Mouse (Mus musculus): Measurements from ENCODE around the gene Ints14. TPM values are rescaled to one million over a fixed set of nuclear protein-coding genes. Genes with fewer than 3 reads are reported as not detected.

Ints14 gene
- polyA plus RNA-seq, 1 experiment = 16.5 TPM

DNA sequence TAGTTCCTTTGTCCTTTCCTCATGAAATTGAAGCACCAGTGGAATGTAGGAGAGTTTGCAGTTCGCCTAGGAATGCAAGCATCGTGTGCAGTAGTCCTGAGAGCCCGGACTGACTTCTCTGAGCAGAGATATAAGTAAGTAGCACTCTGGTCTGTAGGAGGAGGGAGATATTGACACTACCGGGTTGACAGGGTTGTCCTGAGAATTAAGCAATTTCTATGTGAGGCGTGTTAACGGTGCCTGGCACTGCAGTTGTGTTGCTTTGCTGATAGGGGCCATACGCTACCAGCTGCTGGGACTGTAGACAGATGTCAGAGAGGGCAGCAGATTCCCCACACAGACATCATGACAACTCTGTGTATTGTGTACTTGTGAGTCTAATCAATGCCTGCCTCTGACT, 7.5 kb upstream of the Ints14 start:
- Histone ChIP-seq H3K36me3 (ENCODE audit: control insufficient read depth, insufficient read depth, low read length) (no peaks in the 10 kb centered on the region), H3K4me3 (ENCODE audit: insufficient read depth, low read depth, low read length) (no peak overlapping the region), H3K4me1 (ENCODE audit: control insufficient read depth, insufficient read depth, low read length) (no peaks in the 10 kb centered on the region), H3K27ac (ENCODE audit: insufficient read depth, low read depth, low read length) (no peak overlapping the region), H3K27me3 (replicated peaks; ENCODE audit: control insufficient read depth, insufficient read depth, low read length) (no peaks in the 10 kb centered on the region)
- no peak for TF ChIP-seq CTCF (conservative IDR thresholded peaks at IDR 0.05; ENCODE audit: insufficient read depth, insufficient read length, low read depth, low read length)
- no peak for TF ChIP-seq POLR2A (IDR thresholded peaks at IDR 0.05; ENCODE audit: low read depth, low read length)
- no peak for DNase-seq
- 71% methylated on average over 7 of the region's 7 CpGs for WGBS

- no peak overlapping the region for H3K4me3 ChIP-seq (ENCODE audit: insufficient read depth, low read depth, low read length)
- 27% methylated on average over 12 of the region's 12 CpGs for WGBS
- DNase-seq = peak; percentile 19
- no peaks in the 10 kb centered on the region for H3K27me3 ChIP-seq (replicated peaks; ENCODE audit: control insufficient read depth, insufficient read depth, low read length)
- no peaks in the 10 kb centered on the region; the same call in 1 of the 2 replicates for H3K4me1 ChIP-seq (ENCODE audit: control insufficient read depth, insufficient read depth, low read length)
- no peak for TF ChIP-seq CTCF (conservative IDR thresholded peaks at IDR 0.05; ENCODE audit: insufficient read depth, insufficient read length, low read depth, low read length)
- TF ChIP-seq POLR2A (IDR thresholded peaks at IDR 0.05; ENCODE audit: low read depth, low read length) = no peak
- H3K27ac ChIP-seq (ENCODE audit: insufficient read depth, low read depth, low read length) = no peak overlapping the region
- H3K36me3 ChIP-seq (ENCODE audit: control insufficient read depth, insufficient read depth, low read length) = no peaks in the 10 kb centered on the region
Measured at GRCm38 (mm10) chr9:64956337-64956736, 4.4 kb upstream of the Ints14 start.

GRCm38 (mm10) chr9:64957276-64957675, 3.4 kb upstream of the Ints14 start:
- WGBS = 94% methylated on average over 3 of the region's 3 CpGs

GRCm38 (mm10) chr9:64960978-64961320, 244 bp downstream of the Ints14 start:
- peak overlapping the region; percentile 83 for H3K4me3 ChIP-seq (ENCODE audit: insufficient read depth, low read depth, low read length)
- H3K27ac ChIP-seq (ENCODE audit: insufficient read depth, low read depth, low read length) = peak overlapping the region; percentile 76
- peaks cover 6% of the 10 kb centered on the region for H3K4me1 ChIP-seq (ENCODE audit: control insufficient read depth, insufficient read depth, low read length)
- H3K27me3 ChIP-seq (replicated peaks; ENCODE audit: control insufficient read depth, insufficient read depth, low read length) = no peaks in the 10 kb centered on the region
- no peaks in the 10 kb centered on the region for H3K36me3 ChIP-seq (ENCODE audit: control insufficient read depth, insufficient read depth, low read length)
- TF ChIP-seq CTCF (conservative IDR thresholded peaks at IDR 0.05; ENCODE audit: insufficient read depth, insufficient read length, low read depth, low read length) (no peak), POLR2A (IDR thresholded peaks at IDR 0.05; ENCODE audit: low read depth, low read length) (no peak)
- DNase-seq = no peak
- WGBS = under 1% methylated on average over 17 of the region's 17 CpGs

More at GRCm38 (mm10) chr9:64957276-64957675, 3.4 kb upstream of the Ints14 start:
- Histone ChIP-seq H3K36me3 (ENCODE audit: control insufficient read depth, insufficient read depth, low read length) (no peaks in the 10 kb centered on the region), H3K27me3 (replicated peaks; ENCODE audit: control insufficient read depth, insufficient read depth, low read length) (no peaks in the 10 kb centered on the region), H3K4me1 (ENCODE audit: control insufficient read depth, insufficient read depth, low read length) (peaks cover 6% of the 10 kb centered on the region), H3K27ac (ENCODE audit: insufficient read depth, low read depth, low read length) (no peak overlapping the region), H3K4me3 (ENCODE audit: insufficient read depth, low read depth, low read length) (no peak overlapping the region)
- TF ChIP-seq CTCF (conservative IDR thresholded peaks at IDR 0.05; ENCODE audit: insufficient read depth, insufficient read length, low read depth, low read length) = no peak
- no peak for TF ChIP-seq POLR2A (IDR thresholded peaks at IDR 0.05; ENCODE audit: low read depth, low read length)
- no peak for DNase-seq

DNA sequence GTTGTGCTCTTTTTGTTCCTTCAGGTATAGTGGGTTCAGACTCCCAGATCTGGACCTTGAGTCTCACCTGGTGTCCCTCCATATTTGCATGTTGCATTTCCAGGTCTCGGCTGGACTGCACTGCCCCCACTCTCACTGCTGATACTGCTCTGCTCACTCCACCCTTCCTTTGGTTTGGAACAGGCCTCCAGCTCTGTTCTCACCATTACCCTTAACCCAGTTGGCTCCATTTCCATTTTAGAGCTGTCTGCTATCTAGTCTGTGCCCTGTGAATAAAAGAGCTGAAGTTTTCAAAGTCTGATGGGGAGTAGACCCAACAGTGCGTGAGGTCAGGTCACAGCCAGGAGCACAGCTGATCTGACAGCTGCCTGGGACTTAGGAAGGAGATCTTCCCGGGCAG, 19.8 kb downstream of the Ints14 start:
- TF ChIP-seq CTCF (conservative IDR thresholded peaks at IDR 0.05; ENCODE audit: insufficient read depth, insufficient read length, low read depth, low read length) = no peak
- no peak for TF ChIP-seq POLR2A (IDR thresholded peaks at IDR 0.05; ENCODE audit: low read depth, low read length)
- Histone ChIP-seq H3K27me3 (replicated peaks; ENCODE audit: control insufficient read depth, insufficient read depth, low read length) (no peaks in the 10 kb centered on the region), H3K27ac (ENCODE audit: insufficient read depth, low read depth, low read length) (no peak overlapping the region), H3K4me1 (ENCODE audit: control insufficient read depth, insufficient read depth, low read length) (no peaks in the 10 kb centered on the region), H3K36me3 (ENCODE audit: control insufficient read depth, insufficient read depth, low read length) (peaks cover 7% of the 10 kb centered on the region), H3K4me3 (ENCODE audit: insufficient read depth, low read depth, low read length) (no peak overlapping the region)
- DNase-seq = peak; percentile 10
- 48% methylated on average over 3 of the region's 3 CpGs for WGBS

- TF ChIP-seq POLR2A (IDR thresholded peaks at IDR 0.05; ENCODE audit: low read depth, low read length) = no peak
- no peak for TF ChIP-seq CTCF (conservative IDR thresholded peaks at IDR 0.05; ENCODE audit: insufficient read depth, insufficient read length, low read depth, low read length)
- Histone ChIP-seq H3K4me1 (ENCODE audit: control insufficient read depth, insufficient read depth, low read length) (no peaks in the 10 kb centered on the region), H3K36me3 (ENCODE audit: control insufficient read depth, insufficient read depth, low read length) (peaks cover 6% of the 10 kb centered on the region), H3K27me3 (replicated peaks; ENCODE audit: control insufficient read depth, insufficient read depth, low read length) (no peaks in the 10 kb centered on the region), H3K4me3 (ENCODE audit: insufficient read depth, low read depth, low read length) (no peak overlapping the region), H3K27ac (ENCODE audit: insufficient read depth, low read depth, low read length) (no peak overlapping the region)
- 51% methylated on average over 1 of the region's 1 CpGs for WGBS
- no peak for DNase-seq
Measured at GRCm38 (mm10) chr9:64981904-64982303, 21.2 kb downstream of the Ints14 start.

DNA sequence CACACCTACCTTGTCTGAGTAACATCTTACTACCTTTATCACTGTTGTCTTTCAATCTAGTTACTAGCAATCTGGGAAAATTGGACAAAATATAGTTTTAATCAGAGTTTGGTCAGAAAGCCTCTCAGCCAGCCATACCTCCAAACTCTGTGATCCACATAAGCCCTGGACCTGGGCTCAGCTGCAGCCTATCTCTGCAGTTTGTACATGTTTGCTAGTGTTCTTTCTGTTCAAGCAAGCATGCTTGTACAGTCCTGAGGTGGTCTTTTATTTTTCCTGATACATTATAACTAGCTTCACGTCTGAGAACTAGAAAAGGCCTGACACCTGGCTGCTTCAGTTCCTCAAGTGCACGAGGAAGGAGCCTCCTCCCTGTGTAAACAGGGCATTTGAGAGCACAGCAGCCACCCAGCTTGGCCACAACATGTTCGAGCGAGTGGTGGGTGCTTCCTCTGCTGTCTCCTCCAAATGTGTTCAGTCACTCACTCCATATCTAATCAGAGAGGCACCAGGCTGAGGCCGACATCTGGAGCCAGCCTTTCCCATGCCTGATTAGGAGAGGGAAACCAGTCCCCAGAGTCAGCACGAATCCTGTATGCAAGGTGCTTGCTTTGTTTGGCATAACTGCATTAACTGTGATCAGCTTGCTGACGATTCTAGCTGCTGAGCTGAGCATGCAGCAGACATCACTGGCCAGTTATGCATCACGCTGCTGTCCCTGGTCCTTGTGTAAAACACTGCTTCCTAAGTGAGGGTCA, 24.5 kb downstream of the Ints14 start:
- no peak overlapping the region for H3K27ac ChIP-seq (ENCODE audit: insufficient read depth, low read depth, low read length)
- no peaks in the 10 kb centered on the region for H3K27me3 ChIP-seq (replicated peaks; ENCODE audit: control insufficient read depth, insufficient read depth, low read length)
- H3K4me3 ChIP-seq (ENCODE audit: insufficient read depth, low read depth, low read length) = no peak overlapping the region
- WGBS = 81% methylated on average over 8 of the region's 8 CpGs
- no peaks in the 10 kb centered on the region for H3K4me1 ChIP-seq (ENCODE audit: control insufficient read depth, insufficient read depth, low read length)
- no peak for TF ChIP-seq CTCF (conservative IDR thresholded peaks at IDR 0.05; ENCODE audit: insufficient read depth, insufficient read length, low read depth, low read length)
- TF ChIP-seq POLR2A (IDR thresholded peaks at IDR 0.05; ENCODE audit: low read depth, low read length) = no peak
- H3K36me3 ChIP-seq (ENCODE audit: control insufficient read depth, insufficient read depth, low read length) = peaks cover 6% of the 10 kb centered on the region
- no peak for DNase-seq
